Mouse (Mus musculus) midbrain, embryonic 15.5 days (tissue): Measurements from ENCODE around the gene Rgl3. TPM values are rescaled to one million over a fixed set of nuclear protein-coding genes. Genes with fewer than 3 reads are reported as not detected.

Source experiments
- ATAC-seq: fragments of 200-750 bp; cut with Nextera tagmentation; replicated peaks from 2 replicates; pipeline ENCODE4 v1.8.0; 2017; ENCODE audit warnings: moderate TSS enrichment
- H3K27ac ChIP-seq: fragments of 300-500 bp; sonication (generic); 2 replicates; pipeline ENCODE4 v1.5.1; 2015; ENCODE audit warnings: mild to moderate bottlenecking, inconsistent platforms
- H3K27me3 ChIP-seq: fragments of 300-500 bp; sonication (generic); replicated peaks from 2 replicates; pipeline ENCODE4 v1.6.1; 2015; ENCODE audit warnings: inconsistent platforms
- H3K36me3 ChIP-seq: fragments of 300-500 bp; sonication (generic); replicated peaks from 2 replicates; pipeline ENCODE4 v1.6.1; 2015; ENCODE audit warnings: inconsistent platforms
- H3K4me1 ChIP-seq: fragments of 300-500 bp; sonication (generic); 2 replicates; pipeline ENCODE4 v1.6.1; 2015; ENCODE audit warnings: inconsistent platforms
- H3K4me2 ChIP-seq: fragments of 300-500 bp; sonication (generic); 2 replicates; pipeline ENCODE4 v1.6.1; 2015; ENCODE audit warnings: inconsistent platforms, mild to moderate bottlenecking, moderate library complexity
- H3K4me3 ChIP-seq: fragments of 300-500 bp; sonication (generic); 2 replicates; pipeline ENCODE4 v1.5.1; 2015; ENCODE audit warnings: mild to moderate bottlenecking, inconsistent platforms
- H3K9ac ChIP-seq: fragments of 300-500 bp; sonication (generic); 2 replicates; pipeline ENCODE4 v1.6.1; 2015; ENCODE audit warnings: mild to moderate bottlenecking, inconsistent platforms
- H3K9me3 ChIP-seq: fragments of 300-500 bp; sonication (generic); 2 replicates; pipeline ENCODE4 v1.6.1; 2016; ENCODE audit warnings: inconsistent platforms
- WGBS: fragments of 180-500 bp; shearing (Covaris S2); methylation state at CpG from one replicate; pipeline ENCODE4 v1.1.7; 2015; ENCODE audit warnings: mixed read lengths; 5-methylcytosine and 5-hydroxymethylcytosine counted together
- polyA plus RNA-seq: library from polyadenylated mRNA; unstranded; fragments of >200 nt; fragmentation: Nextera tagmentation; extraction: Ambion mirVana; gene quantifications from 2 replicates; pipeline ENCODE4 v1.2.1, GENCODE M21; 2015

Gene Rgl3
- 1.1 and 1.8 TPM in 2 replicates for polyA plus RNA-seq

DNA sequence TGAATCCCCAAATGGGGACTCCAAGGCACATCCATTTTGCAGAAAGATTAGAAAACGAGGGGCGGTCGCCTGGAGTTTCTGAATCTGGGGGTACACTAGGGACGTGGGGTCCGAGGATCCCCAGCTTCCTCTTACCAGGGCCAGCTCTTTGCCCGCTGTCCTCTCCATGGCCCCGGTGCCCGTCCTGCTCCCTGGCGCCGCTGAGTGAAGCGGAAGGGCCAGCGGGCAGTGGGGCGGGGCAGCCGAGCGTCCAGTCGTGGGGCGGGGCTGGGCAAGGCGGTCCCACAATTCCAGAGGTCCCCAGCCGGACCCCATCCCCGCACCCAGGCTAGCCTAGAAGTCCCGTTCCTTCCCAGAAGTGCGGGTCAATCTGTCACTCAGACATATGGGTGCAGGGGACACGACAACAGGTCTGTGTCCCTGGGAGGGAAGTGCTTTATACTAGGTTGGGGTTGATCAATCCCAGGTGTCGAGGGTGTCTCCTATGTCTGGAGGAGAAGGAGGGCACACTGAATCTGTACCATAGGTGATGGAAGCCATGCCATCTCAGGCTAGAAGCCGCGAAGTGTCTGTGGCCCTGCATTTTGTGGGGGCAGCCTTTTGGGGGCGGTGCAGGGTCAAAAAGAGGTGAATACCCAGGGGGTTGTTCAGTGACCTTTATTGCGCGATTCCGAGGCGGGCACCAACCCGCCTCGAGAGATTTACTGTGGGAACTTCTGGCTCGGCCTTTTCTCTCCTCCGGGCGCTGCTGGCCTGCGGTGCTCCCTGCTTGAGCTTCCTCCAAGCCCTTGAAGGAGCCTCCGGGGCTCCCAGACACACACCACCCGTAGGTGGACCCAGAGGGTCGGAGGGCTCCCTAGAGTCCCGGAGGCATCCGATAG is at the start of gene Rgl3:
Gene Rgl3 (minus strand): TSS at position 217 of the 881 bp plus-strand sequence.
- peak within 1 kb of the TSS; percentile 56 for H3K4me2 ChIP-seq
- no peaks in the 10 kb centered on the region for H3K9me3 ChIP-seq
- H3K27me3 ChIP-seq = peaks cover 56% of the 10 kb centered on the region
- peaks cover 24% of the 10 kb centered on the region for H3K4me1 ChIP-seq
- no peak within 1 kb of the TSS for H3K27ac ChIP-seq
- no peaks in the 10 kb centered on the region for H3K36me3 ChIP-seq
- H3K9ac ChIP-seq = peak within 1 kb of the TSS; percentile 10; the same call in 1 of the 2 replicates
- peak; percentile 24; the same call in 1 of the 2 replicates for ATAC-seq
- WGBS = 1% methylated on average over 42 of the region's 42 CpGs
- peak within 1 kb of the TSS; percentile 27 for H3K4me3 ChIP-seq

DNA sequence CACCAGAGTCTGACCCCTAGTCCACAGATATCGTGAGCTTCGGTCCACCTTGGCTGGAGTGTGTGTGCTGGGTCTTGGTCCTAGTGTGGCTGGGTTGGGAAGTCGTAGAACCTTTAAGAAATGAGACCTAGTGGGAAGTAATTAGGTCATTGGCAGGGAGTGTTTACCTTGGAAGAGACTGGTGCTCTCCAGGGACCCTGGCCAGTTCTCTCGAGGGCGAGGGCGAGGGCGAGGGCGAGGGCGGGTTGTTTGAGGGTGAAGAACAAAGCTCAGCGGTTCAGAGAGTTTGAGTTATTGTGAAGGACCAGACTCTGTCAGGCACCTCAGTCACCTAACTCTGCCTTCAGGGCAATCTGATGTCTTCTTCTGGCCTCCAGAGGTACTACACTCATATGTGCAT is 48.6 kb upstream of the Rgl3 start:
- Histone ChIP-seq H3K9ac (no peak overlapping the region), H3K4me3 (no peak overlapping the region), H3K9me3 (no peaks in the 10 kb centered on the region), H3K27ac (no peak overlapping the region), H3K27me3 (no peaks in the 10 kb centered on the region), H3K4me2 (no peak overlapping the region), H3K36me3 (peaks cover 25% of the 10 kb centered on the region; the same call in 1 of the 2 replicates), H3K4me1 (peaks cover 30% of the 10 kb centered on the region)
- WGBS = 83% methylated on average over 10 of the region's 10 CpGs
- ATAC-seq = 0 out of 2 replicates have a peak, but pooled peaks have one; percentile 25

DNA sequence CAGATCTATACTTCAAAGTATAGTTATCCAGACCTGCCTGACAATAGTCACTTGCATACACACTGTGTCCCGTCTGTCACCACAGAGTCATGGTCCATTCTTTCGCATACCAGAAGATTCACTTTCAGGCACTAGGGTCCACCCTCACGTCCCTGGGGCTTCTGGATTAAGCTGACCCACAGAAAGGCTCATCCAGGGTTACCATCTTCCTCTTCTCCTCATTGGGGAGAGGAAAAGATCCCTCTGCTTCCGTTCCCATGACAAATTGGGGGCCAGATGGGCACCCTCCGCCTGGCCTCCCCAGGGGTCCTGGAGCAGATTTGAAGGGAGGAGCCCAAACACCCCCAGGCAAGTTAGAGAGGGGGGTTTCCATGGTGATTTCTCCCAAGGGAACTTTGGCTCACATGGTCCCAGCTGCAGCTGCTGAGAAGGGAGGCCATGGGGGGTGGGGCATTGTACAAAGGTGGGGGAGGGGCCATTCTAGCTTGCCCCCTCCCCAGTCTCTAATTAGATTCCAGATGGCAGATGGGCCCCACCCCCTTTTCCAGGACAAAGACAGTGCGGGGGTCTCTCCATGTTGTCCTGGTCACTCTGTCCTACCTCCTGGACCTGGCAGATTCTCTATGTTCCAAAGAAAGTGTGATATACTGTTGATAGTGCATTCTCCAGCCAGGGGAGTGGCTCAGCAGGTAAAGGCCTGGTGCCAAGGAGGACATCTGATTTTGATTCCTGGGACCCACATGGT is 46.2 kb upstream of the Rgl3 start:
- Histone ChIP-seq H3K36me3 (peaks cover 39% of the 10 kb centered on the region), H3K4me3 (no peak overlapping the region), H3K27me3 (no peaks in the 10 kb centered on the region), H3K27ac (no peak overlapping the region; the same call in 1 of the 2 replicates), H3K9ac (no peak overlapping the region), H3K4me1 (peaks cover 19% of the 10 kb centered on the region), H3K9me3 (no peaks in the 10 kb centered on the region), H3K4me2 (no peak overlapping the region)
- 17% methylated on average over 6 of the region's 6 CpGs for WGBS
- no peak; the same call in 1 of the 2 replicates for ATAC-seq

DNA sequence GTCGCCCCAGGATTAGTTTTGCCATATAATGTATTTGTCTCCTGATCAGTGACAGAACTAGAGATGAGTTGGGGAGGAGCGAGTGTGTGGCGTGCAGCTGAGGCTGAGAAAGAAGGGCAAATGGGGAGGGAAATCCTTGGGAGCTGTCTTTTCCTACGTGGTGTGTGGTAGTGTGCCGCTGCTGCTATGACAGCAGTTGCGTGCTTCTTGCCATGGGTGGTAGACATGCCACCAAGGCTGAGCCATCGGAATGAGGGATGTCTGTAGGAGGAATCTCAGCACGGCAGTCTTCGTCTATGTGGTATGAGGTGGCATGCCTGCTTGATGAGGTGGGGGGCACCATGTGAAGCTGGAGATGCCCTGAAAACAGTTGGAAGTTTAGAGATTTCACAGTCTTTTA is 41.1 kb upstream of the Rgl3 start:
- peaks cover 3% of the 10 kb centered on the region for H3K4me1 ChIP-seq
- no peak overlapping the region for H3K27ac ChIP-seq
- no peak for ATAC-seq
- H3K27me3 ChIP-seq = no peaks in the 10 kb centered on the region
- no peak overlapping the region for H3K9ac ChIP-seq
- H3K36me3 ChIP-seq = peaks cover 53% of the 10 kb centered on the region
- no peak overlapping the region for H3K4me3 ChIP-seq
- H3K4me2 ChIP-seq = no peak overlapping the region
- no peaks in the 10 kb centered on the region for H3K9me3 ChIP-seq
- 94% methylated on average over 9 of the region's 9 CpGs for WGBS

DNA sequence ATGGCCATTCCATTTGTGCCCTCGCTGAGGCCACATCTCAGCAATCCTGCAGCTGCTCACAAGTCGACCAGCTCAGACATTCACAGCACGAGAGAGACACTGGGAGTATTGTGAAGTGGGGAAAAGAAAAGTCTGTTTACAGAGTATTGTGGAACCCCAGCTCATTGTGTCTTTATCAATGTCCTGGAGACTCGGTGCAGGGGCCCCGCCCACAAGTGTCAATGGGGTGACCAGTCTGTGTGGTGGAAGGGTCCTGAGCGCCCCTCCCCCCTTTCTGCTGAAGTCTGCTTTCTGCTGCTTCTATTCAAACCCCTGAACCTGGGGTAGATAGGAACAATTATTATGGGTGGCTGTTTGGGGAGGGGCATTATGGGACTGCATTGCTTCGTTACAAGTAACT is 39.2 kb upstream of the Rgl3 start:
- no peak overlapping the region for H3K27ac ChIP-seq
- no peaks in the 10 kb centered on the region for H3K27me3 ChIP-seq
- 24% methylated on average over 7 of the region's 7 CpGs for WGBS
- no peak overlapping the region for H3K4me2 ChIP-seq
- H3K4me3 ChIP-seq = no peak overlapping the region
- no peak overlapping the region for H3K9ac ChIP-seq
- H3K9me3 ChIP-seq = no peaks in the 10 kb centered on the region
- ATAC-seq = no peak
- H3K4me1 ChIP-seq = 0 out of 2 replicates have a peak, but pooled peaks cover 3% of the 10 kb centered on the region
- H3K36me3 ChIP-seq = peaks cover 53% of the 10 kb centered on the region

DNA sequence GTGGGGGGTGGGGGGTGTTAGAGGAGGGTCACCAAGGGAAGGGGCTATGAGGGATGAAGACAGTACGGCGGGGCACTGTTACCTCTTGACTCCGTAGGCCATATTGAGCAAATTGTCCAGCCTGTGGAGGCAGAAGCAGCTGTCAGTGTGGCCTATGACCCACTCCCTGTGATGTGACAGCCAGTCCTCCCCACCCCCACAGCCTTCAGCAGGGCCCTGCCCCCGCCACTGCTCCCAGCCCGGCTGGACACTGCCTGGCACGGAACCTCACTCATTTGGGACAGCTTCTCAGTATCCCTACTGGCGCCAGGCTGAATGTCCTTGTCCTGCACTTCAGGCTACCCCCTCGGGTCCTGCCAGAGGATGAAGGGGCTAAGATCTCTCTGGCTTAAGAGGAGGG is 35.3 kb upstream of the Rgl3 start:
- H3K4me3 ChIP-seq = no peak overlapping the region
- no peaks in the 10 kb centered on the region for H3K27me3 ChIP-seq
- 0 out of 2 replicates have a peak, but pooled peaks cover 3% of the 10 kb centered on the region for H3K4me1 ChIP-seq
- H3K36me3 ChIP-seq = peaks cover 32% of the 10 kb centered on the region
- no peak overlapping the region for H3K27ac ChIP-seq
- WGBS = 55% methylated on average over 8 of the region's 8 CpGs
- H3K9me3 ChIP-seq = no peaks in the 10 kb centered on the region
- H3K9ac ChIP-seq = no peak overlapping the region
- ATAC-seq = no peak
- H3K4me2 ChIP-seq = no peak overlapping the region

DNA sequence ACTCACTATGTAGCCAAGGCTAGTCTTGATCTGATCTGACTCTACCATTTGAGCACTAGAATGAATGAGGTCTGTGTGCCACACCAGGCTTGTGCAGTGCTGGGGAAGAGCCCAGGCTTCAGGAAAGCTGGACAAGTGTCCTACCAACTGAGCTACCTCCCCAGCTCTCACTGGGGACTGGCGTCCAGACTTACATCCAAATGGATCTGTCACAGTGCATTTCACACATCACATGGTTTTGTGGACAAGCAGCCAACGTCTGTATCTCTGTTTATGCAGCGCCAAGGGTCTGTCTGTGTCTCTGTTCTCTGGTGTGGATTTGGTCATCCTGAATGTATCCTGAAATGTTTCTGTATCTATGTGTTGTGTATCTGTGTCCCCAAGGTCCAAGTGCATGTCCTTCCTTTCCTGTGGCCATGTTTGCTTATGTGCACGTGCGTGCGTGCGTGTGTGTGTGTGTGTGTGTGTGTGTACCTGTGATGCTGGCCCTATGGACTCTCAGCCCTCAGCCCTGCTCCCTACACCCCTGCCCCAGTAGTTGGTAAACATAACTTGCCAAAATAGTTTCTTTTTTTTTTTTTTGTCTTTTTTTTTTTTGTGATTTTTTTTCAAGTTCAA is 28.1 kb upstream of the Rgl3 start:
- no peak for ATAC-seq
- no peak overlapping the region for H3K27ac ChIP-seq
- H3K36me3 ChIP-seq = peaks cover 28% of the 10 kb centered on the region
- H3K4me3 ChIP-seq = no peak overlapping the region
- H3K9ac ChIP-seq = no peak overlapping the region
- 72% methylated on average over 7 of the region's 7 CpGs for WGBS
- no peaks in the 10 kb centered on the region for H3K4me1 ChIP-seq
- no peak overlapping the region for H3K4me2 ChIP-seq
- no peaks in the 10 kb centered on the region for H3K27me3 ChIP-seq
- no peaks in the 10 kb centered on the region for H3K9me3 ChIP-seq

DNA sequence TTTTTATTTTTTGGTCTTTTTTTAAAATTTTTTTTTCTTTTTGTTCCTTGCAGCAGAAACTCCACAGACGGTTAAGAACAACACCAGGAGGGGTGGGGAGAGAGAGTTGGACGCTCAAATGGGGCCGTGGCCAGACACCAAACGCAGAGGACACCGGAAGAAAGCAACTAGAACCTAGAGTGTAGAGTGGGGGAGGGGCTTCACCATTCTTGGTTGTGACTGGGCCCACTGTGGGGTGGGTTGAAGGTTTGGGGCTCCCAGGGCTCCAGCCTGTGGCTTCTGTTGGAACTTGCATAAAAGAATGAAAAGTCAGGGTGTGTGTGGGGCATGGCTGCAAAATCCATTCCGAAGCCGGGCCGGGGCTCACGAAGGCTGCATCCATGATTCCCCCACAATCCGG is 27.0 kb upstream of the Rgl3 start:
- Histone ChIP-seq H3K27ac (no peak overlapping the region), H3K4me3 (no peak overlapping the region), H3K4me1 (no peaks in the 10 kb centered on the region), H3K9me3 (no peaks in the 10 kb centered on the region), H3K4me2 (no peak overlapping the region), H3K36me3 (peaks cover 32% of the 10 kb centered on the region), H3K27me3 (no peaks in the 10 kb centered on the region), H3K9ac (no peak overlapping the region)
- no peak for ATAC-seq
- 73% methylated on average over 10 of the region's 10 CpGs for WGBS

DNA sequence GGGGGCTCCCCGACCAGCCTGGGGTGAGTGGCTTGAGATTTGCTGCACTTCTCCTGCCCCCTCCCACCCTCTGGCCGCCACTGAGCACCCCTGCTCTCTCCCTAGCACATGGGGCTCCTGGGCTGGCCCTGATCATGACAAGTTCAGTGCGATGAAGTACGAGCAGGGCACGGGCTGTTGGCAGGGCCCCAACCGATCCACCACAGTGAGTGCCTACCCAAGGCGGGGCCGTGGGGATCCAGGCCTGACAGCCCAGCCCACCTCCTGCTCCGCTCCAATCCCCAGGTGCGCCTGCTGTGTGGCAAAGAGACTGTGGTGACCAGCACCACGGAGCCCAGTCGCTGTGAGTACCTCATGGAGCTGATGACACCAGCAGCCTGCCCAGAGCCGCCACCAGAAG is 23.5 kb upstream of the Rgl3 start:
- peak; percentile 15; the same call in 1 of the 2 replicates for ATAC-seq
- no peaks in the 10 kb centered on the region for H3K9me3 ChIP-seq
- no peak overlapping the region for H3K27ac ChIP-seq
- H3K9ac ChIP-seq = no peak overlapping the region
- H3K27me3 ChIP-seq = no peaks in the 10 kb centered on the region
- peaks cover 34% of the 10 kb centered on the region for H3K36me3 ChIP-seq
- WGBS = 98% methylated on average over 13 of the region's 13 CpGs
- no peak overlapping the region for H3K4me3 ChIP-seq
- H3K4me2 ChIP-seq = no peak overlapping the region
- no peaks in the 10 kb centered on the region for H3K4me1 ChIP-seq

DNA sequence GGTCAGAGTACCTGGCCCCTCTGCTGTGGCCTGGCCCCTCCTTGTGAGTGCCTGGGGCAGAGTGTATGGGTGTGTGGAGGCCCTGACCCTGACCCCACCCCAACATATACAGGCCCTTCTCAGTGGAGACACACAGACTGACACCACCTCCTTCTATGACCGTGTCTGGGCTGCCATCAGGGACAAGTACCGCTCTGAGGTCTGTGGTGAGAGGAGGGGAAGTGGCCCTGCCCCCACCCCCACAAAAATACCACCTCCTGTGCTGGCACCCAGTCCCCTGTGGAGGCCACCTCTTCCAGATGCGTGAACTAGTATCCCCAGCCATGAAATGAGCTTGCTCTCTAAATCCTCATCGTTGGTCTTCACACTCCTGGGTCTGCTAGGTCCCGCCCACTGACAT is 21.8 kb upstream of the Rgl3 start:
- no peak overlapping the region for H3K9ac ChIP-seq
- H3K4me2 ChIP-seq = no peak overlapping the region
- ATAC-seq = peak; percentile 15; the same call in 1 of the 2 replicates
- H3K36me3 ChIP-seq = peaks cover 36% of the 10 kb centered on the region
- H3K9me3 ChIP-seq = no peaks in the 10 kb centered on the region
- no peaks in the 10 kb centered on the region for H3K27me3 ChIP-seq
- H3K4me3 ChIP-seq = no peak overlapping the region
- H3K27ac ChIP-seq = no peak overlapping the region
- peaks cover 3% of the 10 kb centered on the region for H3K4me1 ChIP-seq
- 92% methylated on average over 5 of the region's 5 CpGs for WGBS

DNA sequence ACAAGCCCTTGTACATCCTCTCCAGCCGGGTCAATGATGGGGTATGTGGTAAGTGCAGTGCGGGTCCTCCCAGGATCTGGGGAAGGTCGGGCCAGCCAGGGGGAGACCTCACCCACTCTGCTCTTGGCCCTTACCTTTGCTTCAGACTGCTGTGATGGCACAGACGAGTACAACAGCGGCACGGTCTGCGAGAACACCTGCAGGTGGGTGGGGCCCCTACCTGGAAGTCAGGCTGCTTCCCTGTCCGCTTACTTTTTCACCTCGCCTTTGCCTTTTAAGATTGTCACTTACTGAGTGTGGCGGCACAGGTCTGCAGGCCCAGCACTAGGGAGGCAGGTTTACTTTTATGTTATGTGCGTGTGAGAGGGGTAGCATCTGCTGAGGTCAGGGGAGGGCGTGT is 15.3 kb upstream of the Rgl3 start:
- no peak overlapping the region for H3K4me3 ChIP-seq
- WGBS = 93% methylated on average over 12 of the region's 12 CpGs
- no peak overlapping the region for H3K9ac ChIP-seq
- H3K9me3 ChIP-seq = no peaks in the 10 kb centered on the region
- H3K36me3 ChIP-seq = peaks cover 12% of the 10 kb centered on the region
- H3K27me3 ChIP-seq = no peaks in the 10 kb centered on the region
- no peak for ATAC-seq
- no peak overlapping the region for H3K27ac ChIP-seq
- H3K4me2 ChIP-seq = peak overlapping the region; percentile 90; the same call in 1 of the 2 replicates
- peaks cover 41% of the 10 kb centered on the region for H3K4me1 ChIP-seq

DNA sequence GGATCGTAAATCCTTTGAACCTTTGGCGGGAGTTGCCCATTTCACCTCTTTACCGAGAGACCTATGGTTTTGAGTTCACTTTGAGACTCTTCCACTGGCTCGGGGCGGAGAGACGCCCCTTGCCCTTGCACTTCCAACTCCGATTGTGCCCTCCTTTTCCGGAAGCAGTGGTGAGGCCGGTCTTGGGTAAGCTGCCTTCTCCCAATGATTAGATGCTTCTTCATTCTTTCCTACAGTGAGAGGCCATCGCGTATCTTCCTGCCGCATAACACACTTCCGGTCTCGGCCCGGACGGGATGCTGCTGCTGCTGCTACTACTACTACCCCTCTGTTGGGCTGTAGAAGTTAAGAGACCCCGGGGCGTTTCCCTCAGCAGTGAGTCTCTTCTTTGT is 13.9 kb upstream of the Rgl3 start:
- no peaks in the 10 kb centered on the region for H3K9me3 ChIP-seq
- H3K4me2 ChIP-seq = peak overlapping the region; percentile 90
- WGBS = under 1% methylated on average over 18 of the region's 18 CpGs
- H3K36me3 ChIP-seq = peaks cover 8% of the 10 kb centered on the region; the same call in 1 of the 2 replicates
- ATAC-seq = peak; percentile 40
- peak overlapping the region; percentile 80 for H3K27ac ChIP-seq
- peaks cover 41% of the 10 kb centered on the region for H3K4me1 ChIP-seq
- peak overlapping the region; percentile 77 for H3K4me3 ChIP-seq
- H3K9ac ChIP-seq = peak overlapping the region; percentile 68
- no peaks in the 10 kb centered on the region for H3K27me3 ChIP-seq
